Mouse (Mus musculus) mesoderm, embryonic 11.5 days (tissue): ENCODE data around the gene Agmat.

ENCODE experiments used
- DNase-seq: peaks from one replicate; pipeline ENCODE4 v3.0.0-alpha.2; 2012; ENCODE audit warnings: low read depth, low spot score

Agmat gene

DNA sequence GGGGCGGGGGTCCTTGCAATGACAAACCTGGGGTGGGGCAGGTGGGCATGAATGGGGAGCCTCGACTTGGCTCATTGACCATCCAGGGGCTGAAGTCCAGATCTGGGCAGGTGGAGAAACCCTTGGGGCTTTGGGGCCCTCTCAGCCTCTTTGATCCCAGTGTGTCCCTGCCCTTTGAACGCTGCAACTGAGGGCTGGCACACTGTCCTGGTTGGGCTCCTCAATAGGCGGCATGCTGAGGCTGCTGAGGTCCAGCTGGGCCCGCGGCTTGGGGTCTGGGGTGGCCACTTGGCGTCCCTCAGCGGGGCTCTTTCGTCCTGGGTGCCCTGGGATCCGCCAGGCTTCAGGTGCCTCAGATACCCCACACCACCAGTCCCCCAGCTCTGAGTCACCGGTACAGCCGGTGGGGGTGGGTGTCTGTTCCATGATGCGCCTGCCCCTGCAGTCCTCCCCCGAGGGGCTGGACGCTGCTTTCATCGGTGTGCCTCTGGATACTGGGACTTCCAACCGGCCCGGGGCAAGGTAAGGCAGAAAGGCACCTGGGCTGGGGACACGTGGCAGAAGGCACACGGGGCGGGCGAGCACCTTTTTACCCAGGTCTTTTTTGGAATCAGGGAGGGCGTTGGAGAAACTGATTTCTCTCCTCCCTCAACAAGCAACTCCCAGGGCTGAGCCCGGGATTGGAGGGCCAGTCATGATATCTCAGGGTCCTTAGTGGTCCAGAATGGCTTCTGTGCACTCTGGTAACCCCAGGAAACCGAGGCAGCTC lies at the start of gene Agmat:
TSS of gene Agmat (plus strand) at position 95 of the 769 bp plus-strand sequence.
- no peak for DNase-seq

DNA sequence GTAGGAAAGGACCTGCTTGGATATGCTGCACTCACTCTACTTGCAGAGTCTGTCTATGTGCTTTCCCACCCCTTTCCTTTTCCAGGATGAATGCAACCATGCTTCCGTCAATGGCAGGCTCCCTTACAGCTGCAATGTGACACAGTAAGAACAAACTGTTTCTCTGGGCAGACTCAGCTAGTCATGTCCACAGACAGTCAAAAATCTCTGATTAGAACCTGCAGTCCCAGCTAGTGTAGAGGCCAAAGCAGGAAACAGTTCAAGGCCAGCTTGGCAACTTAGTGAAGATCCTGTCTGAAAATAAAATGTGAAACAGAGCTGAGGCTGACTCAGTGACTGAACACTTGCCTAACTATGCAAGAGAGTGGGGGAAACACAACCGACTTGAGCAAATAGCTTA lies 41.8 kb upstream of the Agmat start:
- no peak for DNase-seq

- no peak for DNase-seq
Observed at GRCm38 (mm10) chr4:141705331-141705730, 41.1 kb upstream of the Agmat start.

GRCm38 (mm10) chr4:141708005-141708404 lies 38.5 kb upstream of the Agmat start:
- DNase-seq: no peak

GRCm38 (mm10) chr4:141708971-141709370 lies 37.5 kb upstream of the Agmat start:
- no peak for DNase-seq

DNA sequence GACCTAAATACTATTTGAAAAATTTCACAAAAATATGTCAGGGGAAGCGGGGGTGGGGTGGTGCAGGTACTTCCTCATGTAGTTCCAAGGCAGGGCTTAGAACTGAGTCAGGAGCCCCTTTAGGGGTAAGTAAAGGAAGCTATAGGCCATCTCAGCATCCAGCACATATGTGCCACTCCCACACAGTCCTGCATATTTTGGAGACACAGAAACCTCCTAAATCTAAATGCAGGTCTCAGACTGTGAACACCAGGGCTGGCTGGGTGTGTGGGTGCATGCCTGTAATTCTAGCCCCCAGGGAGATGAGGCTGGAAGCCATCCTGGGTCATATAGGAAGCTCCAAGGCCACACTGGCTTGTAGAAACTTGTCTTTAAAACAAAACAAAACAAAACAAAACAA lies 35.2 kb upstream of the Agmat start:
- no peak for DNase-seq

GRCm38 (mm10) chr4:141713598-141714142 lies 32.8 kb upstream of the Agmat start:
- DNase-seq: no peak

DNA sequence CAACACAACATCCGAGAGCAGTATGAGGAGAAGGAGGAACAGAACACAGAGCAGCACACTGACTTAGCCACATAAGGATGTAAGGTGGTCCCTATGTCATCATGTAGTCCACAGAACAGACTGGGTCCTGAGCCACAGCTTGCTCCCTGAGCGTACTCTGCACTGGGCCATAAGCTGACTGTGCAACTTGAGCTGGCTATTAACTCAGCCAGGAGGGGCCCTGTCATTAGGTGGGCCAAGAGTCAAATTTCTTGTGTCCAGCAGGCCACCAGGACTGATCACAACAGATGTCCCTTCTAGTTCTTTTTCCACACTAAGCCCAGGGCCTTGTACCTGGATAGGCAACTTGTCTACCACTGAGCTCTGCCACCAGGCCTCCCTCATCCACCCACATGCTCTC lies 31.4 kb upstream of the Agmat start:
- peak; percentile 38 for DNase-seq

DNA sequence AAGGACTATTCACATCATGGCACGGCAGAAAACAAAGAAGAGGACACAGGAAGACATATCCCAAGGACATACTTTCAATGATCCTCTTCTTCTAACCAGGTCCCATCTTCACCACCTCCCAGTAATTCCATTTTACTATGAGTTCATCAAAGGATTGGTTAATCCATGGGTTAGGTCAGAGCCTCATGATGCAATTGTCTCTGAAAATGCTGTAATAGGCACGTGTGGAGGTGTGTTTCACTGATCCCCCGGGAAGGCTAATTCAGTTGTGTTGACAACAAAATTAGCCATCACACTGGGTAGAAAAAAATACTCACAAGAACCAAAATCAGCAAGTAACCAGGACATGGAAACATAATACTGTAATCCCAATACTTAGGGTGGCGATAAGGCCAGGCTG lies 28.8 kb upstream of the Agmat start:
- DNase-seq: no peak

DNA sequence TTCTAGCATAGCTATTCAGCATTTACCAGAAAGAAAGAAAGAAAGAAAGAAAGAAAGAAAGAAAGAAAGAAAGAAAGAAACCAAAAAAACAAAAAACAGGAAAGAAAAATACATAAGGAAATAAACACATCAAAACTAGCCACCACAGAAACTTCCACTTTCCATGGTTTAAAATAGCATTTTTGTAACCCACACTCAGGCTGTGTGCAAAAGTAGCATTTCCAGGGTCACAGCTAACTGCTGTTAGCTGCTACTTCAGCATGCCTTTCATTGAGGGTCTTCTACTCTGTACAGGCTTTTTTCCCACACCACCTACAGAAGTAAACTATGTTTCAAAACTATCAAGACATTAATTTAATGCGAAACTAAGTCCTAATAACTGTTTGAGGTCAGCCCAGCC lies 27.2 kb upstream of the Agmat start:
- no peak for DNase-seq

DNA sequence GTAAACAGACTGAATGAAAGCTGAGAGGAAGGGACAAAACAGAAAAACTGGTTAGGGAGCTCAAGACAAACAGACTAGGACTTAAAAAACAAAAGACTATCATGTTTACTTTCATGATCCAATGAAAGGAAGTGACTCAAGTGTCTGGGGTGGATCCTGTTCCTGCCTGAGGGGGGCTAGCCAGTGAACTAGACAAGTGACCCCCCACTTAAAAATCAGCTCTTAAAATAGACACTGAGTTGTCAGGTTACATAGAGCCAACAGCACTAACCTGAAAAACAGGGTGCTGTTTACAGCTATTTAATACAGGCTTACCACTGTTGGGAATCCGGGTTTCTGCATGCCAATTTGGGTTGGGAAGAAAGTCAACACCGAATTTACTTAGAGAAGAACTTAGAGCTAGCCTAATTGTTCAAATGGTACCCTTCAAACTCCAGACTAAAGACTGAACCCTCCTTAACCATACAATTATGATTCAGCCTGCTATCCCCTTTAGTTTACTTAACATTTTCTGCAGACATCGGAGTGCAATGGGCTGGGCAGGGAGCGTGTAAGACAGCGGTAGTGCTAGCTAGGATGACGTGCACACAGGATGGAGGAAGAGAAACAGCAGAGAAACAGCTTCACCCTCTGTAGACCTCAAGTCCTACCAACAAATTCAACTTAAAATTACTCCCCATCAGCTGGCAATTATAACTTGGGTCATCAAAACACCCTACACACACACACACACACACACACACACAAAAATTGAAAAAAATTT lies 25.5 kb upstream of the Agmat start:
- DNase-seq: no peak

DNA sequence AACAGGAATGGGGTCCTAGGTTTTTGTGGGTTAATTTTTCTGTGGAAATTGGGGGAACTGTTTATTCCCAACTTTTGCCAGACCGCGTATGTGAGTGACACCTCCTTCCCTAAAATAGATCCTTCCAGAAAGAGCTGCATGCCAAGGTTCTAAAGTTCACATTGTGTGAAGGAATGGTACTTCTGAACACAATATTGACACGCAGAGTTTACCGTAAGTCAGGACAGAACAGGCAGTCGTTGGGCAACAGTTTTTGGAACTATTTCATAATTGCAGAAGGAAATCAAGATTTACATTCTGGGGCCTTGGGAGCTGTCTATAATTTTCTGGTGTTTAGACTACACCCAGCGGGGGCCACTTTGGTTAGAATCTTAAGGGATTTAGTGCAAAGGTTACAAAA lies 24.5 kb upstream of the Agmat start:
- no peak for DNase-seq

- peak; percentile 88 for DNase-seq
Observed at GRCm38 (mm10) chr4:141722731-141723672, 23.5 kb upstream of the Agmat start, which contains the start of gene Ddi2. Gene Ddi2 (minus strand): TSS chr4:141723419.

DNA sequence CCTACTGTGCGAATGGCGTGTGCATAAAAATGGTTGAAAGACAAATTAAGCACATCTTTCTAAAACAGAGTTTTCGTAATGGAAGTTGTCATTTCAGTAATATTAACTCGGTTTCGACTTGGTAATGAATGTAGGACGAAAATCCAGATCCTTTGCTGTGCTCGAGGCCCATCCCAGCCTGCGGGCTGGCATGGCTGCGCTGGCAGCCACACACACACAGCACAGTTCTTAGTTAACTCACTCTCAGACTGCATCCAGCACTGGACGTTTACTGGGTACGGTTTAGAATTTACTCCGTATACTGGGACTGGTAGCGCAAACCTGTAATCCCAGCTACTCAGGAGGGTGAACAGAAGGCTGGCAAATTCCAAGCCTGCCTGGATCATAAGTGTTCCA lies 22.8 kb upstream of the Agmat start:
- DNase-seq: no peak

DNA sequence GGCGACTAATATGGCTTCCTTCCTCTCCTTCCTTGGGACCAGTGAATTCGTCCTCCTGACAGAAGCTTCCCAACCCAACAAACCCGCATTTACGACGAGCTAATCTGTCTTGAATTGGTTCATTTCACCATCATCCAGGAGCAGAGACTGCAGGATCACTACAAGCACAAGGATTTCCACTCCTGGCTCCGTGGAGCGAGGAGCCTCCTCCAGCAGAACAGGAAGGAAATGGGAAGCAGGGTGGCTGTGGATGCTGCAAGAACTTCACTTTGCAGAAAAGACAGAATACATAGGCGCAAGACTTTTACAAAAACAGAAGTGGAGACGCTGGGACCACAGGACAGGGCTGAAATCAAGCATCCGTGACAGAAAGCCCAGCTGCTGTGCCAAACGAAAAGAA lies 21.9 kb upstream of the Agmat start:
- DNase-seq: no peak

- DNase-seq: no peak
Observed at GRCm38 (mm10) chr4:141725277-141725676, 21.2 kb upstream of the Agmat start.

- DNase-seq: no peak
Observed at GRCm38 (mm10) chr4:141725738-141726137, 20.7 kb upstream of the Agmat start.

DNA sequence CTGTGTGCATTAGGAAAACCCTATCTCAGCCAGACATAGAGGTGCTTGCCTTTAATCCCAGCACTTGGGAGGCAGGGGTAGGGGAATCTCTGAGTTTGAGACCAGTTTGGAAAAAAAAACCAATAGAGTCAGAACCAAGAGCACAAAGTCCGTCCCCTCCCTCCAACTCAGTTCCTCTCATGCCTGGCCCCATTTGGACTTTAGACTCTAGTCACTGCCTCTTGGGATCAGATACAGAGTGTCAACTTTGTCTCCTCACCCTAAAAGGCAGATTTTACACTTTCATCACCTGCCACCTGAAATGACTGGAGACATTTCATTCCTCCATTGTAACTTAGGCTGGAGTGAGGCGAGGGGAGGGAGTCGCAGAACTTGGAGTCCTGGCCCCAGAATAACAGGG lies 17.2 kb upstream of the Agmat start:
- no peak for DNase-seq

GRCm38 (mm10) chr4:141730401-141730800 lies 16.1 kb upstream of the Agmat start:
- no peak for DNase-seq

DNA sequence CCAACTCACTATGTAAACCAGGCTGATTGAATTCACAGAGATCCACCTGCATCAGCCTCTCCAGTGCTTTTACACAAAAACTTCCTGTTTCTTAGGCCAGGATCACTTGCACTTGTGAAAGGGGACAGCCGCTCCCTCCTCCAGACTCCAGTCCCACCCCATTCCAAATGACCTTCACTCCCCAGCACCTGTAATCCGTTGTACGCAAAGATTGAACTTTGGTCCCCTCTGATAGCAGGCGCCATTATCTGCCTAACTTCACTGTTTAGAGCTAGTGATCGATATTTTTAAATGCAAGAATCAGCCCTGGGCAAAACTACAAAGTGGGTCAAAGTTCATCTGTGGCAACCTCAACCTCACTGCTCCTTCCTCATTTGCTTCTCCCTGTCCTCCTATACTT lies 14.7 kb upstream of the Agmat start:
- no peak for DNase-seq

GRCm38 (mm10) chr4:141734446-141735205 lies 11.8 kb upstream of the Agmat start:
- peak; percentile 97 for DNase-seq
